Mouse (Mus musculus): ENCODE results near the gene Sh3pxd2a. TPM values are rescaled to one million over a fixed set of nuclear protein-coding genes. Genes with fewer than 3 reads are reported as not detected.

Sh3pxd2a gene
- total and polyA plus RNA-seq, 3 experiments: 1.3 to 4.6 (median 3.2) TPM

GRCm38 (mm10) chr19:47508771-47509281 is 44.6 kb upstream of the Sh3pxd2a start:
- H3K9me3 ChIP-seq (replicated peaks; ENCODE audit: low read length): no peaks in the 10 kb centered on the region
- H3K4me1 ChIP-seq (ENCODE audit: control insufficient read depth in 1 of 2, insufficient read depth in 2 of 2): peaks cover 14 to 27% of the 10 kb centered on the region in 2 experiments
- peak; percentile 24 for DNase-seq (ENCODE audit: extremely low read depth)
- H3K27ac ChIP-seq (ENCODE audit: insufficient read depth, low read depth): no peak overlapping the region
- no peak overlapping the region for H3K4me2 ChIP-seq (ENCODE audit: insufficient read depth, low read depth, poor library complexity, severe bottlenecking)
- H3K36me3 ChIP-seq (replicated peaks in 1 of 2; ENCODE audit: control insufficient read depth in 1 of 2, insufficient read depth in 1 of 2, low read length in 1 of 2): peaks cover 15 to 71% of the 10 kb centered on the region in 2 experiments
- in situ Hi-C loops (cut with MboI; ENCODE audit: low pct_ligation_motif_present, low pct_unique_long_range_greater_than_20kb, low sequenced_read_pairs): no loop called here
- no peak overlapping the region for H3K9ac ChIP-seq (ENCODE audit: insufficient read depth, low read depth)
- TF ChIP-seq MXI1 (IDR thresholded peaks at IDR 0.05; ENCODE audit: low read depth, low read length) (no peak), HCFC1 (IDR thresholded peaks at IDR 0.05; ENCODE audit: low read depth, low read length) (no peak), ZNF384 (IDR thresholded peaks at IDR 0.05; ENCODE audit: low read depth, low read length) (no peak), ZKSCAN1 (IDR thresholded peaks at IDR 0.05; ENCODE audit: borderline replicate concordance, low read depth, low read length) (no peak), TCF12 (IDR thresholded peaks at IDR 0.05; ENCODE audit: low read depth, low read length) (no peak), IRF4 (IDR thresholded peaks at IDR 0.05; ENCODE audit: low read depth, low read length) (no peak), MEF2A (IDR thresholded peaks at IDR 0.05; ENCODE audit: borderline replicate concordance, low read depth, low read length) (no peak), MYC (IDR thresholded peaks at IDR 0.05; ENCODE audit: low read depth, low read length) (no peak), CTCF (conservative IDR thresholded peaks at IDR 0.05 in 1 of 2, IDR thresholded peaks at IDR 0.05 in 1 of 2; ENCODE audit: low read depth in 2 of 2, low read length in 2 of 2) (no peak), ELF1 (IDR thresholded peaks at IDR 0.05; ENCODE audit: low read depth, low read length) (no peak), NELFE (IDR thresholded peaks at IDR 0.05; ENCODE audit: low read depth, low read length) (no peak), JUN (IDR thresholded peaks at IDR 0.05; ENCODE audit: insufficient read depth, low read depth, low read length) (no peak), JUND (conservative IDR thresholded peaks at IDR 0.05; ENCODE audit: low read depth, low read length) (no peak), USF1 (IDR thresholded peaks at IDR 0.05; ENCODE audit: low read depth, low read length) (no peak), POLR2A (IDR thresholded peaks at IDR 0.05; ENCODE audit: low read depth, low read length) (no peak), BHLHE40 (IDR thresholded peaks at IDR 0.05; ENCODE audit: low read depth, low read length) (no peak), RCOR1 (conservative IDR thresholded peaks at IDR 0.05; ENCODE audit: low read depth, low read length) (no peak), ZC3H11A (IDR thresholded peaks at IDR 0.05; ENCODE audit: low read depth, low read length) (no peak)
- no peaks in the 10 kb centered on the region for H3K27me3 ChIP-seq (replicated peaks)
- dilution Hi-C loops (cut with MboI; ENCODE audit: extremely low pct_ligation_motif_present, extremely low pct_unique_long_range_greater_than_20kb, low sequenced_read_pairs): no loop called here
- no peaks in the 10 kb centered on the region for H3K79me2 ChIP-seq (replicated peaks; ENCODE audit: control insufficient read depth, extremely low read depth, insufficient read depth, poor library complexity, severe bottlenecking)
- no peak overlapping the region for H3K4me3 ChIP-seq (replicated peaks in 1 of 3; ENCODE audit: low read depth in 2 of 3, low read length in 2 of 3, poor library complexity in 1 of 3)

- no peak overlapping the region for H3K27ac ChIP-seq (ENCODE audit: insufficient read depth, low read depth)
- TF ChIP-seq SMC3 (IDR thresholded peaks at IDR 0.05; ENCODE audit: low read depth, low read length): no peak
- no peak for TF ChIP-seq ZNF384 (IDR thresholded peaks at IDR 0.05; ENCODE audit: low read depth, low read length)
- TF ChIP-seq MAFK (IDR thresholded peaks at IDR 0.05; ENCODE audit: insufficient replicate concordance, low read length): no peak
- TF ChIP-seq GABPA (IDR thresholded peaks at IDR 0.05; ENCODE audit: insufficient replicate concordance, low read depth, low read length): no peak
- TF ChIP-seq NRF1 (IDR thresholded peaks at IDR 0.05; ENCODE audit: low read depth, low read length): no peak
- TF ChIP-seq USF2 (conservative IDR thresholded peaks at IDR 0.05; ENCODE audit: low read depth, low read length): no peak
- no peak for TF ChIP-seq UBTF (IDR thresholded peaks at IDR 0.05; ENCODE audit: low read depth, low read length)
- TF ChIP-seq PAX5 (IDR thresholded peaks at IDR 0.05; ENCODE audit: low read length): no peak
- no peak for TF ChIP-seq HCFC1 (IDR thresholded peaks at IDR 0.05; ENCODE audit: low read depth, low read length)
- TF ChIP-seq KAT2A (IDR thresholded peaks at IDR 0.05; ENCODE audit: insufficient replicate concordance, low read length): no peak
- TF ChIP-seq CHD2 (IDR thresholded peaks at IDR 0.05; ENCODE audit: low read length): no peak
- TF ChIP-seq MYC (IDR thresholded peaks at IDR 0.05; ENCODE audit: low read depth, low read length): no peak
- TF ChIP-seq NELFE (IDR thresholded peaks at IDR 0.05; ENCODE audit: low read depth, low read length): no peak
- no peak for TF ChIP-seq MAX (IDR thresholded peaks at IDR 0.05; ENCODE audit: low read length)
- TF ChIP-seq TBP (conservative IDR thresholded peaks at IDR 0.05; ENCODE audit: low read depth, low read length): no peak
- no peak for TF ChIP-seq MEF2A (IDR thresholded peaks at IDR 0.05; ENCODE audit: borderline replicate concordance, low read depth, low read length)
- no peak for TF ChIP-seq ZKSCAN1 (IDR thresholded peaks at IDR 0.05; ENCODE audit: borderline replicate concordance, low read depth, low read length)
- TF ChIP-seq MXI1 (IDR thresholded peaks at IDR 0.05; ENCODE audit: low read depth, low read length): no peak
- TF ChIP-seq CTCF (conservative IDR thresholded peaks at IDR 0.05 in 1 of 2, IDR thresholded peaks at IDR 0.05 in 1 of 2; ENCODE audit: low read depth in 2 of 2, low read length in 2 of 2): no peak
- no peak for TF ChIP-seq POLR2A (IDR thresholded peaks at IDR 0.05; ENCODE audit: low read depth, low read length)
- no peak overlapping the region for H3K4me2 ChIP-seq (ENCODE audit: insufficient read depth, low read depth, poor library complexity, severe bottlenecking)
- H3K79me2 ChIP-seq (replicated peaks; ENCODE audit: control insufficient read depth, extremely low read depth, insufficient read depth, poor library complexity, severe bottlenecking): no peaks in the 10 kb centered on the region
- DNase-seq (ENCODE audit: extremely low read depth): no peak
- no peak overlapping the region for H3K9ac ChIP-seq (ENCODE audit: insufficient read depth, low read depth)
- H3K36me3 ChIP-seq (replicated peaks in 1 of 2; ENCODE audit: control insufficient read depth in 1 of 2, insufficient read depth in 1 of 2, low read length in 1 of 2): peaks cover 12 to 66% of the 10 kb centered on the region in 2 experiments
- no peak overlapping the region for H3K4me3 ChIP-seq (replicated peaks in 1 of 3; ENCODE audit: low read depth in 2 of 3, low read length in 2 of 3, poor library complexity in 1 of 3)
- H3K27me3 ChIP-seq (replicated peaks): no peaks in the 10 kb centered on the region
- no peaks in the 10 kb centered on the region for H3K9me3 ChIP-seq (replicated peaks; ENCODE audit: low read length)
- dilution Hi-C loops (cut with MboI; ENCODE audit: extremely low pct_ligation_motif_present, extremely low pct_unique_long_range_greater_than_20kb, low sequenced_read_pairs) (no loop called here), in situ Hi-C loops (cut with MboI; ENCODE audit: low pct_ligation_motif_present, low pct_unique_long_range_greater_than_20kb, low sequenced_read_pairs) (no loop called here)
- H3K4me1 ChIP-seq (ENCODE audit: control insufficient read depth in 1 of 2, insufficient read depth in 2 of 2): peaks cover 14 to 27% of the 10 kb centered on the region in 2 experiments
Measured at GRCm38 (mm10) chr19:47508191-47508590, 44.0 kb upstream of the Sh3pxd2a start.

Measured in CH12.LX (cell line).